Mouse (Mus musculus): ENCODE data around the gene Gm20388. TPM values are rescaled to one million over a fixed set of nuclear protein-coding genes. Genes with fewer than 3 reads are reported as not detected.

Gm20388 gene
- polyA plus RNA-seq, 1 experiment from 2014 or later, result not detected

GRCm38 (mm10) chr8:121619401-121619995, 1708.9 kb downstream of the Gm20388 start:
- H3K4me1 ChIP-seq (ENCODE audit: control insufficient read depth, insufficient read depth, low read length), result no peaks in the 10 kb centered on the region
- H3K4me2 ChIP-seq (ENCODE audit: low read depth, severe bottlenecking), result no peak overlapping the region
- no peak overlapping the region for H3K9ac ChIP-seq (ENCODE audit: low read length)
- ATAC-seq (ENCODE audit: insufficient number of reproducible peaks, low FRiP score, low TSS enrichment, low read depth) (no peak), DNase-seq (ENCODE audit: low spot score) (no peak)
- no peak overlapping the region for H3K4me3 ChIP-seq (ENCODE audit: low read depth, low read length)
- no peaks in the 10 kb centered on the region for H3K36me3 ChIP-seq (ENCODE audit: control insufficient read depth, insufficient read depth, low read length)
- peak overlapping the region; percentile 36; the same call in 1 of the 2 replicates for H3K27ac ChIP-seq (replicated peaks; ENCODE audit: low read depth, low read length)
- H3K9me3 ChIP-seq (ENCODE audit: control insufficient read depth, low read length), result no peaks in the 10 kb centered on the region
- H3K27me3 ChIP-seq (ENCODE audit: control insufficient read depth, insufficient read depth, low read length), result no peaks in the 10 kb centered on the region
- WGBS, result 73% methylated on average over 7 of the region's 7 CpGs

DNA sequence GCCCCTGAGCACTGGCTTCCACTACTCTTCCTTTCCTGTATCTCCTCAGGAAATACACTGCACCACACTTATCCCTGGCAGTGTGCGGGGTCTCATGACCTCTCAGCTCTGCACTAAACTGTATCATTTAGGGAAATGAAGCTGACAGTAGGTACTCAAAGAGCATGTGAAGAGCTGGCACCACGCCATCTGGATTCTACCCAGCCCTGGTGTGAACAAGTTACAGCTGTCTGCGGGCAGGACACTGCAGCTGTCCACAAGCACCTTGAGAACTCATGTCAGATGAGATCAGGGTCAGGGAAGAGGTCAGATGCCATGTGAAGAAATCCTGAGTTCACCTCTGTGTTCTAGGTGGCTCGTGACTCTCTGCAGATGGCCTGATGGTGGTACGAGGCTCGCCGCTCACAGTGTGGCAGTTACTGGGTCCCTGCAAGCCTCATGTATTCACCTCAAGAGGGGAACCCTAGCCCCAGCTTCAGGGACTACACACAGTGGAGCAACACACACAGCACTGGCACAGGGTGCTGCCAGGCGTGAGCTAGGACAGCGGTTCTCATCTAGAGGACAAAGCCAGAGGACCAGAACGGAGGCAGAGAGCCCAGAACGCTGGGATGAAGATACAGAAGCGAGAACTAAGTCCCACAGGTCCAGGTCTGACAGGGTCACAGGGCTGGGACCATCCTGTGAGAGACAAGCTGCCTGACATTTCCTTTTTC, 1710.3 kb downstream of the Gm20388 start:
- ATAC-seq (ENCODE audit: insufficient number of reproducible peaks, low FRiP score, low TSS enrichment, low read depth) (no peak), DNase-seq (ENCODE audit: low spot score) (no peak)
- Histone ChIP-seq H3K9me3 (ENCODE audit: control insufficient read depth, low read length) (no peaks in the 10 kb centered on the region), H3K36me3 (ENCODE audit: control insufficient read depth, insufficient read depth, low read length) (no peaks in the 10 kb centered on the region), H3K4me1 (ENCODE audit: control insufficient read depth, insufficient read depth, low read length) (no peaks in the 10 kb centered on the region), H3K4me2 (ENCODE audit: low read depth, severe bottlenecking) (no peak overlapping the region), H3K27me3 (ENCODE audit: control insufficient read depth, insufficient read depth, low read length) (no peaks in the 10 kb centered on the region), H3K4me3 (ENCODE audit: low read depth, low read length) (no peak overlapping the region), H3K9ac (ENCODE audit: low read length) (no peak overlapping the region), H3K27ac (replicated peaks; ENCODE audit: low read depth, low read length) (no peak overlapping the region)
- 89% methylated on average over 12 of the region's 12 CpGs for WGBS

DNA sequence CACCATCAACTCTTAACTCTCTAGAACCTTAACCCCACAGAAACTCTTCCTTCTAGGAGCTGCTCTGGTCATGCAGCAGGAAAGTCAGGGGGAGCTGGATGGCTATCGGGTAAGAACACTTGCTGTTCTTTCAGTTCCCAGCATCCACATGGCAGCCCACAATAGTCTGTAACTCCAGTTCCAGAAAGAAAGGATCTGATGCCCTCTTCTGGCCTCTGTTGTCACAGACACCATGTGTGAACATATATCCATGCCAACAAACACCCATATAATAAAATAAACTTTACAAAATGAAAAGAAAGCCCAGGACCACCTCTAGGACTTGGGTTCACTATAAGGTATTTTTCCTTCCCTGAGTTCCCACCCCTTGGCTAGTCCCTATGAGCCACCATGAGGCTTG, 1711.2 kb downstream of the Gm20388 start:
- no peaks in the 10 kb centered on the region for H3K27me3 ChIP-seq (ENCODE audit: control insufficient read depth, insufficient read depth, low read length)
- DNase-seq (ENCODE audit: low spot score) (no peak), ATAC-seq (ENCODE audit: insufficient number of reproducible peaks, low FRiP score, low TSS enrichment, low read depth) (no peak)
- H3K4me2 ChIP-seq (ENCODE audit: low read depth, severe bottlenecking), result no peak overlapping the region
- no peaks in the 10 kb centered on the region for H3K4me1 ChIP-seq (ENCODE audit: control insufficient read depth, insufficient read depth, low read length)
- no peaks in the 10 kb centered on the region for H3K9me3 ChIP-seq (ENCODE audit: control insufficient read depth, low read length)
- no peak overlapping the region for H3K9ac ChIP-seq (ENCODE audit: low read length)
- WGBS, result 71% methylated on average over 1 of the region's 1 CpGs
- no peak overlapping the region for H3K27ac ChIP-seq (replicated peaks; ENCODE audit: low read depth, low read length)
- H3K4me3 ChIP-seq (ENCODE audit: low read depth, low read length), result no peak overlapping the region
- no peaks in the 10 kb centered on the region for H3K36me3 ChIP-seq (ENCODE audit: control insufficient read depth, insufficient read depth, low read length)

DNA sequence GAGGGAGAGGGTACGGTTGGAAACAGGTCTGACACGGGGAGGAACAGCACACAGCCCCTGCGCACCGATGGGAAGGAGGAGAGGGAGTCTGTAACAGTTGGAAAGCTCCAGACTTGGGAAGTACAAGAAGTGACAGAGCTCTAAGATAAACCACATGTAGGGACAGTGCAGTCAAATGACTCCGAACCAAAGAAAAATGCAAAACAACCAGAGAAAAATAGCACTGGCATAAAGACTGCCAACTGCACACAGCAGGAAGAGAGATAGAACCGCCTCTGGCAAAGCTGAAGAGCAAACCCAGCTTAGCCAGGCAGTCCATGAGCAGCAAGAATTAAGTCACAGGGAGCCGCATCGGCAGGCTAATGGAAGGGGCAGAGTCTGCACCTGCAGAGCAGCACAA, 1712.4 kb downstream of the Gm20388 start:
- Histone ChIP-seq H3K4me1 (ENCODE audit: control insufficient read depth, insufficient read depth, low read length) (no peaks in the 10 kb centered on the region), H3K4me2 (ENCODE audit: low read depth, severe bottlenecking) (no peak overlapping the region), H3K9me3 (ENCODE audit: control insufficient read depth, low read length) (no peaks in the 10 kb centered on the region), H3K27me3 (ENCODE audit: control insufficient read depth, insufficient read depth, low read length) (no peaks in the 10 kb centered on the region), H3K9ac (ENCODE audit: low read length) (no peak overlapping the region), H3K36me3 (ENCODE audit: control insufficient read depth, insufficient read depth, low read length) (peaks cover 2% of the 10 kb centered on the region; the same call in 1 of the 2 replicates), H3K4me3 (ENCODE audit: low read depth, low read length) (no peak overlapping the region), H3K27ac (replicated peaks; ENCODE audit: low read depth, low read length) (no peak overlapping the region)
- ATAC-seq (ENCODE audit: insufficient number of reproducible peaks, low FRiP score, low TSS enrichment, low read depth), result no peak
- DNase-seq (ENCODE audit: low spot score), result no peak
- WGBS, result 93% methylated on average over 8 of the region's 8 CpGs

- H3K27me3 ChIP-seq (ENCODE audit: control insufficient read depth, insufficient read depth, low read length), result no peaks in the 10 kb centered on the region
- no peak overlapping the region for H3K27ac ChIP-seq (replicated peaks; ENCODE audit: low read depth, low read length)
- no peak for DNase-seq (ENCODE audit: low spot score)
- peaks cover 6% of the 10 kb centered on the region; the same call in 1 of the 2 replicates for H3K36me3 ChIP-seq (ENCODE audit: control insufficient read depth, insufficient read depth, low read length)
- H3K4me2 ChIP-seq (ENCODE audit: low read depth, severe bottlenecking), result no peak overlapping the region
- H3K9ac ChIP-seq (ENCODE audit: low read length), result no peak overlapping the region
- H3K9me3 ChIP-seq (ENCODE audit: control insufficient read depth, low read length), result no peaks in the 10 kb centered on the region
- 91% methylated on average over 4 of the region's 4 CpGs for WGBS
- no peak for ATAC-seq (ENCODE audit: insufficient number of reproducible peaks, low FRiP score, low TSS enrichment, low read depth)
- H3K4me3 ChIP-seq (ENCODE audit: low read depth, low read length), result no peak overlapping the region
- 0 out of 2 replicates have a peak, but pooled peaks cover 3% of the 10 kb centered on the region for H3K4me1 ChIP-seq (ENCODE audit: control insufficient read depth, insufficient read depth, low read length)
Measured at GRCm38 (mm10) chr8:121628681-121629080, 1718.0 kb downstream of the Gm20388 start.

- no peak for DNase-seq (ENCODE audit: low spot score)
- no peak overlapping the region for H3K9ac ChIP-seq (ENCODE audit: low read length)
- no peak overlapping the region for H3K27ac ChIP-seq (replicated peaks; ENCODE audit: low read depth, low read length)
- 66% methylated on average over 7 of the region's 7 CpGs for whole genome bisulfite sequencing
- no peak overlapping the region for H3K4me2 ChIP-seq (ENCODE audit: low read depth, severe bottlenecking)
- peaks cover 6% of the 10 kb centered on the region; the same call in 1 of the 2 replicates for H3K36me3 ChIP-seq (ENCODE audit: control insufficient read depth, insufficient read depth, low read length)
- 0 out of 2 replicates have a peak, but pooled peaks cover 3% of the 10 kb centered on the region for H3K4me1 ChIP-seq (ENCODE audit: control insufficient read depth, insufficient read depth, low read length)
- no peak overlapping the region for H3K4me3 ChIP-seq (ENCODE audit: low read depth, low read length)
- no peaks in the 10 kb centered on the region for H3K27me3 ChIP-seq (ENCODE audit: control insufficient read depth, insufficient read depth, low read length)
- H3K9me3 ChIP-seq (ENCODE audit: control insufficient read depth, low read length), result no peaks in the 10 kb centered on the region
- ATAC-seq (ENCODE audit: insufficient number of reproducible peaks, low FRiP score, low TSS enrichment, low read depth), result no peak
Measured at GRCm38 (mm10) chr8:121631645-121632071, 1721.0 kb downstream of the Gm20388 start.

- Histone ChIP-seq H3K27ac (replicated peaks; ENCODE audit: low read depth, low read length) (no peak overlapping the region), H3K4me1 (ENCODE audit: control insufficient read depth, insufficient read depth, low read length) (0 out of 2 replicates have a peak, but pooled peaks cover 3% of the 10 kb centered on the region), H3K9ac (ENCODE audit: low read length) (no peak overlapping the region), H3K4me2 (ENCODE audit: low read depth, severe bottlenecking) (no peak overlapping the region), H3K9me3 (ENCODE audit: control insufficient read depth, low read length) (no peaks in the 10 kb centered on the region), H3K36me3 (ENCODE audit: control insufficient read depth, insufficient read depth, low read length) (peaks cover 6% of the 10 kb centered on the region; the same call in 1 of the 2 replicates), H3K27me3 (ENCODE audit: control insufficient read depth, insufficient read depth, low read length) (no peaks in the 10 kb centered on the region), H3K4me3 (ENCODE audit: low read depth, low read length) (no peak overlapping the region)
- WGBS, result 88% methylated on average over 5 of the region's 5 CpGs
- ATAC-seq (ENCODE audit: insufficient number of reproducible peaks, low FRiP score, low TSS enrichment, low read depth), result no peak
- no peak for DNase-seq (ENCODE audit: low spot score)
Measured at GRCm38 (mm10) chr8:121632401-121632800, 1721.8 kb downstream of the Gm20388 start.

DNA sequence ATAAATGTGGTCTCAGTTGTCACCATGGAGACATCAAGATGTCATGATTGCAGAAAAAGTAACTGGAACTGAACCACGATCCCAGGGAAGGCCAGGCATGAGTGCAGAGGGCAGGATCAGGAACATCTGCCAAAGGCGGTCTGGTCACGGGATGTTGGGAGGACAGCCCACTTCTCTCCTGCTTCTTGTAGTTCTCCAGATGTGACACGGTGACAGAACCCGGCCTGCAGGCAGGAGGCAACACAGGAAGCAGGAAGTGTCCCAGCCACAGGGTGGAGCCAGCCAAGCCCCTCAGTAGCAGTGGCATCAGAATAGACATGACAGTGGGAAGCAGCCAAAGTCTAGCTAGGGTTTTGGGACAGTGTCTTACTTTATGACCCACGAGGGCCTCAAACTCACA, 1724.9 kb downstream of the Gm20388 start:
- no peak overlapping the region for H3K9ac ChIP-seq (ENCODE audit: low read length)
- H3K27me3 ChIP-seq (ENCODE audit: control insufficient read depth, insufficient read depth, low read length), result no peaks in the 10 kb centered on the region
- ATAC-seq (ENCODE audit: insufficient number of reproducible peaks, low FRiP score, low TSS enrichment, low read depth) (no peak), DNase-seq (ENCODE audit: low spot score) (no peak)
- H3K4me3 ChIP-seq (ENCODE audit: low read depth, low read length), result no peak overlapping the region
- no peak overlapping the region for H3K27ac ChIP-seq (replicated peaks; ENCODE audit: low read depth, low read length)
- H3K4me1 ChIP-seq (ENCODE audit: control insufficient read depth, insufficient read depth, low read length), result 0 out of 2 replicates have a peak, but pooled peaks cover 3% of the 10 kb centered on the region
- no peaks in the 10 kb centered on the region for H3K9me3 ChIP-seq (ENCODE audit: control insufficient read depth, low read length)
- no peaks in the 10 kb centered on the region for H3K36me3 ChIP-seq (ENCODE audit: control insufficient read depth, insufficient read depth, low read length)
- 60% methylated on average over 6 of the region's 6 CpGs for WGBS
- H3K4me2 ChIP-seq (ENCODE audit: low read depth, severe bottlenecking), result no peak overlapping the region
